Mouse (Mus musculus) hindbrain, embryonic 14.5 days (tissue): ENCODE data around the gene Srpk2. TPM values are rescaled to one million over a fixed set of nuclear protein-coding genes. Genes with fewer than 3 reads are reported as not detected.

ENCODE experiments used
- ATAC-seq: fragments of 200-750 bp; cut with Nextera tagmentation; 2 replicates; pipeline ENCODE4 v1.8.0; 2017; ENCODE audit warnings: moderate number of reproducible peaks, mild to moderate bottlenecking, moderate TSS enrichment, moderate library complexity; ENCODE audit not compliant: low FRiP score
- DNase-seq: peaks from one replicate; pipeline ENCODE4 v3.0.0-alpha.2; 2015; ENCODE audit warnings: low spot score
- H3K27ac ChIP-seq: fragments of 300-500 bp; sonication (generic); 2 replicates; pipeline ENCODE4 v1.5.1; 2014; ENCODE audit warnings: mild to moderate bottlenecking, moderate library complexity
- H3K27me3 ChIP-seq: fragments of 300-500 bp; sonication (generic); 2 replicates; pipeline ENCODE4 v1.6.1; 2014; ENCODE audit warnings: mild to moderate bottlenecking, low read length, mixed read lengths; ENCODE audit not compliant: control insufficient read depth, insufficient read depth
- H3K36me3 ChIP-seq: fragments of 300-500 bp; sonication (generic); replicated peaks from 2 replicates; pipeline ENCODE4 v1.6.1; 2014; ENCODE audit not compliant: control insufficient read depth, insufficient read depth
- H3K4me1 ChIP-seq: fragments of 300-500 bp; sonication (generic); replicated peaks from 2 replicates; pipeline ENCODE4 v1.6.1; 2014; ENCODE audit warnings: antibody characterized with exemption, low read length, mixed read lengths; ENCODE audit not compliant: control insufficient read depth, insufficient read depth
- H3K4me2 ChIP-seq: fragments of 300-500 bp; sonication (generic); replicated peaks from 2 replicates; pipeline ENCODE4 v1.6.1; 2014; ENCODE audit warnings: mild to moderate bottlenecking, moderate library complexity
- H3K4me3 ChIP-seq: fragments of 300-500 bp; sonication (generic); replicated peaks from 2 replicates; pipeline ENCODE4 v1.5.1; 2014; ENCODE audit warnings: mild to moderate bottlenecking, low read length
- H3K9ac ChIP-seq: fragments of 300-500 bp; sonication (generic); 2 replicates; pipeline ENCODE4 v1.6.1; 2014
- H3K9me3 ChIP-seq: fragments of 300-500 bp; sonication (generic); 2 replicates; pipeline ENCODE4 v1.6.1; 2016; ENCODE audit warnings: low read length; ENCODE audit not compliant: control insufficient read depth
- WGBS: fragments of 180-500 bp; shearing (Covaris S2); extraction: QIAGEN DNeasy Blood & Tissue Kit; methylation state at CpG from one replicate; pipeline ENCODE4 v1.1.7; 2014; 5-methylcytosine and 5-hydroxymethylcytosine counted together
- polyA plus RNA-seq: library from polyadenylated mRNA; unstranded; fragments of >200 nt; fragmentation: Nextera tagmentation; extraction: Ambion mirVana; gene quantifications from 2 replicates; pipeline ENCODE4 v1.2.1, GENCODE M21; 2014

The Srpk2 gene
- polyA plus RNA-seq, 1 experiment from 2014 or later, result 119 TPM

DNA sequence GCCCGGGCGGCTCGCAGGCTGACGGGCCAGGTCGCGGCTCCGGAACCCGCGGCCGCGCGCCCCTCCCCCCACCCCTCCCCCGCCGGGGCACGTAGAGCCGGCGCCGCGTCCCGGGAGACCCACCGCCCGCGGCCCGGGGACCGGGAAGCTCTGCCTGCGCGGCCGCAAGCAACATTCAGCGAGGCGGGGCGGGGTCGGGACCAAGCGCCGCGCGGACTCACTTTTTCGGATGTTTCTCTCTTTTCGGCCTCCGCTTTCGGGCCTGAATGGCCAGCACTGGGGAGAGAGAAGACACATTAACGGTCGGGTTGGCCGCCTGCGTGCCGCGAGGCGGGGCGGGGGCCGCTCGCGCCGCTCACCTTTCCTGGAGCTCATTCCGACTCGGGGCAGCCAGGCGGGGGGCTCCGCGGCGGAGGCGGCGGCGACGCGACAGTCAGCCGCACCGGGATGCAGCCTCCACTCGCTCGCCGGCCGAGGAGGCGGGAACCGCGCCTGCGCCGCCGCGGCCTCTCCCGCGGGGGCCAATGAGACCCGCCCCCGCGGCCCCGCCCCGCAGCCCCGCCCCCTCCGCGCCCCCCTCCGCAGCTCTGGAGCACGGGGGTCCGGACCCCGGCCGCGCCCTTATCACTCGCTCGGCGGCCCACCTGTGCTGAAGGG lies 8.8 kb downstream of the Srpk2 start:
- Histone ChIP-seq H3K4me2 (peak overlapping the region; percentile 86), H3K27ac (peak overlapping the region; percentile 80), H3K4me1 (peaks cover 7% of the 10 kb centered on the region; the same call in 1 of the 2 replicates), H3K9ac (peak overlapping the region; percentile 80), H3K9me3 (no peaks in the 10 kb centered on the region), H3K4me3 (peak overlapping the region; percentile 98), H3K27me3 (no peaks in the 10 kb centered on the region), H3K36me3 (no peaks in the 10 kb centered on the region)
- under 1% methylated on average over 58 of the region's 95 CpGs for WGBS
- DNase-seq (peak; percentile 81), ATAC-seq (peak; percentile 89)

DNA sequence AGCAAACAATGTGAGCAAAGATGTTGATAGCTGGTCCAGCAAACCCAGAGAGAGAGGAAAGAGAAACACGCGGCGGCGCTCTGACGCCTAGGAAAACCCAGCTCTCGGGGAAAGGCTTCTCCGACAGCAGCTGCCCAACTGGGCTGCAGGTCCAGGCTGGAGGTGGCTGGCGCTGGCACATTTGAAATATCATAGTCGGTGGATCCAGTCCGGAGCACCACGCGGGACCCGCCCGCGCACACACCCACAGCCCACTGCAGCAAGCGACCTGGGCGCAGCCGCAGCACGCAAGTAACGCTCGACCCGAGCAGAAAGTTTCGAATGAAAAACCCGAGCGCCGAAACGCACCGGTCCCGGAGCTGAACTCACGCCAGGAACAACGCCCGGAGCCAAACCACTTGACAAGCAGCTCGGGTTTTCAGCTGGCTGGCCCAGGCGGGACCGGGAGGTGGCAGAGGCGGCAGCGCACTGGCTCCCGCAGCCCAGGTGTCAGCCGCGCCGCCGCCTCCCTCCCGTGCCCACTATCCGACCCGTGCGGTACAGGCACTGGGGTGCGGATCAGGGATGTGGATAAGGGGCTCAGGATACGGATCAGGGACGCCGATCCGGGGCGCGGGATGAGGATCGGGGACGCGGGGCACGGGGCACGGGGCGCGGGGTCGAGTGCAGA lies 9.5 kb downstream of the Srpk2 start:
- 1% methylated on average over 61 of the region's 61 CpGs for WGBS
- Histone ChIP-seq H3K4me2 (peak overlapping the region; percentile 86), H3K9ac (peak overlapping the region; percentile 80), H3K9me3 (no peaks in the 10 kb centered on the region), H3K36me3 (no peaks in the 10 kb centered on the region), H3K27ac (peak overlapping the region; percentile 80), H3K4me3 (peak overlapping the region; percentile 98), H3K27me3 (no peaks in the 10 kb centered on the region), H3K4me1 (peaks cover 7% of the 10 kb centered on the region; the same call in 1 of the 2 replicates)
- peak; percentile 57 for ATAC-seq
- peak; percentile 67 for DNase-seq

DNA sequence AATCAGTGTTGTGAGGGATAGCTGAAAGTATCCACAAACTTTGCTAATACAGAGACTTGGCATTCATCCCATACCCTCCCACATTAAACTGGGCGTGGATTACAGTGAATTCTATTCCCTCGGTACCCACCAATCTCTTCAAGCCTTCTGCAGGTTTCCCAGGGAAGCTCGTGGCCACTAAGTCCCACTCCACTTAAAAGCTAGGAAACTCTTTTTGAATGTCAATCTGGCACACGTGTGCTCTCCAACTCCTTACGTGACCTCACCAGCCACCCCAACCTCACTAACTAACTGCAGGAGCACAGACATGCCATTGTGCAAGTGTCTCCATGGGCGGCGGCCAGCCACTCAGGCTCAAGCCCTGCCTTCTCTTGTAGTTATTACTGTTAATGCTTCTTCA lies 12.3 kb downstream of the Srpk2 start:
- DNase-seq (no peak), ATAC-seq (no peak)
- Histone ChIP-seq H3K4me2 (no peak overlapping the region), H3K9ac (no peak overlapping the region), H3K27me3 (no peaks in the 10 kb centered on the region), H3K27ac (no peak overlapping the region), H3K9me3 (no peaks in the 10 kb centered on the region), H3K4me1 (peaks cover 7% of the 10 kb centered on the region; the same call in 1 of the 2 replicates), H3K36me3 (no peaks in the 10 kb centered on the region), H3K4me3 (no peak overlapping the region)
- 57% methylated on average over 7 of the region's 7 CpGs for WGBS

DNA sequence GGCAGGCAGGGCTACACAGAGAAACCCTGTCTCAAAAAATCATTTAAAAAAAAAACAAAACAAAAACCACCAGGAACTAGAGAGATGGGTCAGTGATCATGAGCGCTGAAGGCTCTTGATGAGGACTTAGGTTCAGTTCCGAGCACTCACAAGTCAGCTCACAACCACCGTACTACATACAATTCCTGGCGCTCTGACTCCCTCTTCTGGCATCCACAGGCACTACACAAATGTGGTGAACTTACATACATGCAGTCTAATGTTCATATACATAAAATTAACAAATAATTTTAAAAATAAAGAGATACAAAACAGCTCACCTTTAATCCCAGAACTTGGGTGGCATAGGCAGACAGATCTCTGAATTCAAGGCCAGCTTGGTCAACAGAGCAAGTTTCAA lies 13.5 kb downstream of the Srpk2 start:
- DNase-seq (no peak), ATAC-seq (no peak)
- H3K9ac ChIP-seq, result no peak overlapping the region
- H3K27me3 ChIP-seq, result no peaks in the 10 kb centered on the region
- H3K27ac ChIP-seq, result no peak overlapping the region
- no peak overlapping the region for H3K4me2 ChIP-seq
- no peaks in the 10 kb centered on the region for H3K9me3 ChIP-seq
- H3K4me3 ChIP-seq, result no peak overlapping the region
- H3K36me3 ChIP-seq, result no peaks in the 10 kb centered on the region
- 88% methylated on average over 4 of the region's 4 CpGs for WGBS
- peaks cover 7% of the 10 kb centered on the region; the same call in 1 of the 2 replicates for H3K4me1 ChIP-seq

DNA sequence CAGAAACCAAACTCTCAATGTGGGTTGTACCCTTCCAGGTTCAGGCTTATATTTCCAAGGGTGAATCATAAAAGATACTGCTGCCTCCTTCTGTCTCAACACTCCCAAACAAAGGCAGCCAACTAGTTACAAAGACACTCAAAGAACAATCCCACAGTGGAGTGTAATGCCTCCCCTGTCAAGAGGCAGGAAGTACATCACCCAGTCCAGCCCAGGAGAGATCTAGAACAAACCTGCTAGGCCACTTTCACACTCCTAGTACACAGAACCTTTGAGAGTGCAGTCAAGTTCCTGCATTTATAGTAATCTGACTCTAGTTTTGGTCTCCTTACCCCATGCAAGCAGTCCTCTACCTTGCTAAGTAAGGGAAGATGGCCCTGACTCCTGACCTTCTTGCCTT lies 18.5 kb downstream of the Srpk2 start:
- H3K4me3 ChIP-seq, result no peak overlapping the region
- ATAC-seq (no peak), DNase-seq (no peak)
- H3K27me3 ChIP-seq, result no peaks in the 10 kb centered on the region
- no peaks in the 10 kb centered on the region for H3K4me1 ChIP-seq
- no peaks in the 10 kb centered on the region for H3K9me3 ChIP-seq
- no peak overlapping the region for H3K9ac ChIP-seq
- no peaks in the 10 kb centered on the region for H3K36me3 ChIP-seq
- H3K4me2 ChIP-seq, result no peak overlapping the region
- H3K27ac ChIP-seq, result no peak overlapping the region

DNA sequence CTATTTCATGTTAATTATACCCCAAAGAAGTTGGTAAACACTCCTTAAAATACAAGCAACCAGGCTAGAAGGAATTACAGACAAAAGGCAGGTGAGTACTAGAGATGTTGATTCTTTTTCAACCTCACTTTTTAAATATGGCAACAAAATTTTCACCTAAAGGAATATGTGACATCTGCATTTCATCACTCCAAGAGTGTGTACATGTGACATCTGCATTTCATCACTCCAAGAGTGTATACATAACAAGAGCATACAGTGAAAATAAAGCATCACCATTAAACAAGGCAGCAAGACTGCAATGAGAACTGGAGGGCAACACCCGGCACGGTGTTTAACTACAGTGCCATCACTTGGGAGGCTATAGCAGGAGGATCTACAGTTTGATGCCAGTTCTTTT lies 23.2 kb downstream of the Srpk2 start:
- 91% methylated on average over 2 of the region's 2 CpGs for WGBS
- no peaks in the 10 kb centered on the region for H3K27me3 ChIP-seq
- no peaks in the 10 kb centered on the region for H3K9me3 ChIP-seq
- no peak overlapping the region for H3K27ac ChIP-seq
- H3K4me2 ChIP-seq, result no peak overlapping the region
- no peak for ATAC-seq
- no peak overlapping the region for H3K4me3 ChIP-seq
- no peaks in the 10 kb centered on the region for H3K36me3 ChIP-seq
- no peak overlapping the region for H3K9ac ChIP-seq
- no peak for DNase-seq
- no peaks in the 10 kb centered on the region for H3K4me1 ChIP-seq

DNA sequence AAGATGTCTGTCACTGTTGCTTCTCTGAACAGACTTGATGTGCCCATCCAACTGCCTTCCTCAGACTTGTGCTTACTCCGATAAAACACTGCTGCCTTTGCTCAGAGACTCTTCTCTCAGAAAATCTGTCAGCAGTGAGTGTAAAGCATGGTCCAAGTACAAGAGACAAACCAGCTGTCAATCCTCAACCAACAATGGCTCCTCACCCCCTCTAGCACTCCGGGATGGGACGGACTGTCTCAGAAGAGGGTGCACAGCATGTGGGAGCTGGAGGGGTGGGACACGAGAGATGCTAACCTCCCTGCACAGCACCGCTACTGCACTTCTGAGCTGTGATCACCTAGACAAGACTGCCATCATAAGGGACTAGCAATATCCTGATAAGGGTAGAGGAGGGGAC lies 26.4 kb downstream of the Srpk2 start:
- no peak overlapping the region for H3K9ac ChIP-seq
- H3K36me3 ChIP-seq, result no peaks in the 10 kb centered on the region
- no peak overlapping the region for H3K27ac ChIP-seq
- no peak overlapping the region for H3K4me2 ChIP-seq
- H3K4me1 ChIP-seq, result no peaks in the 10 kb centered on the region
- no peaks in the 10 kb centered on the region for H3K27me3 ChIP-seq
- 68% methylated on average over 5 of the region's 5 CpGs for WGBS
- ATAC-seq (no peak), DNase-seq (no peak)
- no peaks in the 10 kb centered on the region for H3K9me3 ChIP-seq
- H3K4me3 ChIP-seq, result no peak overlapping the region

DNA sequence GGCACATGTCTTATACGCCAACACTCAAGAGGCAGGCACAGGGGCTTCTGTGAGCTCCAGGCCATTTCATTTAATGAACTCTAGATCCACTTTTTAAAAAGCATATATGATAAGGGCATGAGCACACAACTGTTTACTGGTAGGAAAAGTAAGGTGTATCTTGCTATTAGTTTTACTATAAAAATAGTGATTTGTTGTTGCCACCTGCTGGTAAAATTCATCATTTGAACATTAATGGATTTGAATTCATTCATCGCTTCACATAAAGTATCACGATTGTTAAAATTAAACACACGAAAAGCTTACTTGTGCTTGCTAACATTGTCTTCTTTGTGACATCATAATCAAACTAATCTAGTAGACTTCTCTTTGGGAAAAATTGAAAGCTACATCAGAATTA lies 27.8 kb downstream of the Srpk2 start:
- no peaks in the 10 kb centered on the region for H3K9me3 ChIP-seq
- no peak for DNase-seq
- WGBS, result 91% methylated on average over 4 of the region's 4 CpGs
- H3K4me2 ChIP-seq, result no peak overlapping the region
- no peaks in the 10 kb centered on the region for H3K27me3 ChIP-seq
- no peak overlapping the region for H3K9ac ChIP-seq
- H3K27ac ChIP-seq, result no peak overlapping the region
- no peaks in the 10 kb centered on the region for H3K36me3 ChIP-seq
- no peak overlapping the region for H3K4me3 ChIP-seq
- ATAC-seq, result no peak
- H3K4me1 ChIP-seq, result no peaks in the 10 kb centered on the region

DNA sequence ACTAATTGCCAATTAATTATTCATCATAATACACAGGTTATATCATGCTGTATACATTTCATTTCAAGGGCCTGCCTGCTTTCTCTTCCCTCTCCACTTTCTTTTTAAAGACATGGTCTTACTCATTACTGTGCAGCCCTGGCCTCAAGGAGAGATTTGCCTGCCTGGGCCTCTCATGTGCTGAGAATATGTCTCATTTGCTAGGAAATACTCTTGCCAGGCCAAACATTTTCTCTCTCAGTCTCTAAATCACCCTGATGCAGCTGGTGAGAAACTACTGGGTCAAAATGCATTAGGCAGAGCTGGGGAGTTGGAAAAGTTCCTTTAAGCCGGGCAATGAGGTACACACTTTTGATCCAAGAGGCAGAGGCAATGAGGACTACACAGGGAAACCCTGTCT lies 29.4 kb downstream of the Srpk2 start:
- Histone ChIP-seq H3K4me3 (no peak overlapping the region), H3K4me1 (no peaks in the 10 kb centered on the region), H3K27ac (no peak overlapping the region), H3K4me2 (no peak overlapping the region), H3K27me3 (no peaks in the 10 kb centered on the region), H3K36me3 (no peaks in the 10 kb centered on the region), H3K9ac (no peak overlapping the region), H3K9me3 (no peaks in the 10 kb centered on the region)
- 87% methylated on average over 1 of the region's 1 CpGs for WGBS
- DNase-seq (no peak), ATAC-seq (no peak)
